Mouse (Mus musculus): ENCODE data around the gene Psmc5. TPM values are rescaled to one million over a fixed set of nuclear protein-coding genes. Genes with fewer than 3 reads are reported as not detected.

Psmc5 gene
- total RNA-seq, 2 experiments from 2014 or later, result 109 TPM

GRCm38 (mm10) chr11:106306758-106307157, 50.8 kb downstream of the Psmc5 start:
- no peak for DNase-seq

GRCm38 (mm10) chr11:106307432-106307831, 51.5 kb downstream of the Psmc5 start:
- DNase-seq, result no peak

GRCm38 (mm10) chr11:106308162-106308561, 52.2 kb downstream of the Psmc5 start:
- DNase-seq, result peak in 1 of 2 experiments; percentile 34

- peak in 1 of 2 experiments; percentile 33 for DNase-seq
Observed at GRCm38 (mm10) chr11:106310123-106310522, 54.2 kb downstream of the Psmc5 start.

Other genes starting within 250 kb of the Psmc5 start
- under 1 TPM in 1 of 2 experiments, not detected in 1; 0.15 TPM for gene Kcnh6, start 248.0 kb upstream of the Psmc5 start, total RNA-seq (2021)
- gene Dcaf7, start 219.3 kb upstream of the Psmc5 start, total RNA-seq (2021), result 10 to 100 TPM; 40.0 to 41.6 TPM
- 10 to 100 TPM; 65.6 to 68.9 TPM for gene Taco1, start 190.1 kb upstream of the Psmc5 start, total RNA-seq (2021)
- gene Map3k3, start 171.5 kb upstream of the Psmc5 start, total RNA-seq (2021), result 10 to 100 TPM; 35.0 to 37.3 TPM
- gene Gm10840, start 95.3 kb upstream of the Psmc5 start, total RNA-seq (2021), result not detected
- 10 to 100 TPM in 1 of 2 experiments, 1 to 10 TPM in 1; 3.5 to 12.3 TPM for gene Limd2, start 95.3 kb upstream of the Psmc5 start, total RNA-seq (2021)
- gene Strada, start 54.0 kb upstream of the Psmc5 start, total RNA-seq (2021), result 1 to 10 TPM; 6.2 to 8.0 TPM
- gene Ccdc47, start 39.8 kb upstream of the Psmc5 start, total RNA-seq (2021), result 10 to 100 TPM; 70.0 to 74.0 TPM
- 10 to 100 TPM; 24.1 to 26.7 TPM for gene Ddx42, start 39.2 kb upstream of the Psmc5 start, total RNA-seq (2021)
- gene Ftsj3, start 75 bp upstream of the Psmc5 start, total RNA-seq (2021), result 10 to 100 TPM; 19.5 to 23.2 TPM
- 10 to 100 TPM; 12.3 to 19.0 TPM for gene Smarcd2, start 16.8 kb downstream of the Psmc5 start, total RNA-seq (2021)
- gene Tcam1, start 20.5 kb downstream of the Psmc5 start, total RNA-seq (2021), result not detected
- gene Gh, start 45.7 kb downstream of the Psmc5 start, total RNA-seq (2021), result not detected
- 10 to 100 TPM in 1 of 2 experiments, 1 to 10 TPM in 1; 2.0 to 14.1 TPM for gene Cd79b, start 58.6 kb downstream of the Psmc5 start, total RNA-seq (2021)
- gene Scn4a, start 97.1 kb downstream of the Psmc5 start, total RNA-seq (2021), result 10 to 100 TPM; 22.6 to 23.8 TPM
- 1 to 10 TPM in 1 of 2 experiments, under 1 TPM in 1; 0.57 to 1.3 TPM for gene Prr29, start 109.3 kb downstream of the Psmc5 start, total RNA-seq (2021)
- gene Icam2, start 131.9 kb downstream of the Psmc5 start, total RNA-seq (2021), result 10 to 100 TPM; 19.2 to 24.5 TPM
- gene Ern1, start 231.7 kb downstream of the Psmc5 start, total RNA-seq (2021), result 10 to 100 TPM; 12.1 to 12.4 TPM